Mouse (Mus musculus) intestine, embryonic 16.5 days (tissue): ENCODE results near the gene Olfr153. TPM values are rescaled to one million over a fixed set of nuclear protein-coding genes. Genes with fewer than 3 reads are reported as not detected.
"Not testable (repeated sequence)": the region's sequence is repeated elsewhere in the genome, so short reads cannot be mapped to it uniquely, and the experiment has no call there.

Experiments
- ATAC-seq: fragments of 200-750 bp; cut with Nextera tagmentation; 2 replicates; pipeline ENCODE4 v1.8.0; 2017; ENCODE audit warnings: moderate TSS enrichment, moderate library complexity
- H3K27ac ChIP-seq: fragments of 300-500 bp; sonication (generic); 2 replicates; pipeline ENCODE4 v1.5.1; 2014; ENCODE audit warnings: mild to moderate bottlenecking, low read length
- H3K27me3 ChIP-seq: fragments of 300-500 bp; sonication (generic); replicated peaks from 2 replicates; pipeline ENCODE4 v1.6.1; 2014; ENCODE audit warnings: low read length, control low read depth, mixed read lengths; ENCODE audit not compliant: control insufficient read depth, insufficient read depth
- H3K36me3 ChIP-seq: fragments of 300-500 bp; sonication (generic); 2 replicates; pipeline ENCODE4 v1.6.1; 2014; ENCODE audit warnings: low read length, control low read depth; ENCODE audit not compliant: control insufficient read depth, insufficient read depth
- H3K4me1 ChIP-seq: fragments of 300-500 bp; sonication (generic); 2 replicates; pipeline ENCODE4 v1.6.1; 2014; ENCODE audit warnings: low read length, control low read depth, mixed read lengths; ENCODE audit not compliant: control insufficient read depth, insufficient read depth
- H3K4me2 ChIP-seq: fragments of 300-500 bp; sonication (generic); 2 replicates; pipeline ENCODE4 v1.6.1; 2014; ENCODE audit warnings: low read depth, low read length, control low read depth
- H3K4me3 ChIP-seq: fragments of 300-500 bp; sonication (generic); 2 replicates; pipeline ENCODE4 v1.5.1; 2014; ENCODE audit warnings: mild to moderate bottlenecking, low read length
- H3K9ac ChIP-seq: fragments of 300-500 bp; sonication (generic); 2 replicates; pipeline ENCODE4 v1.6.1; 2014; ENCODE audit warnings: low read depth, low read length
- H3K9me3 ChIP-seq: fragments of 300-500 bp; sonication (generic); 2 replicates; pipeline ENCODE4 v1.6.1; 2016; ENCODE audit warnings: low read length, control low read depth; ENCODE audit not compliant: control insufficient read depth
- WGBS: fragments of 180-500 bp; shearing (Covaris S2); extraction: QIAGEN DNeasy Blood & Tissue Kit; methylation state at CpG from one replicate; pipeline ENCODE4 v1.1.7; 2014; 5-methylcytosine and 5-hydroxymethylcytosine counted together
- polyA plus RNA-seq: library from polyadenylated mRNA; unstranded; fragments of >200 nt; fragmentation: Nextera tagmentation; extraction: Ambion mirVana; gene quantifications from 2 replicates; pipeline ENCODE4 v1.2.1, GENCODE M21; 2015

The Olfr153 gene
- polyA plus RNA-seq, 1 experiment from 2014 or later: not detected

GRCm38 (mm10) chr2:87534826-87535225 lies 3.2 kb downstream of the Olfr153 start:
- Histone ChIP-seq H3K9me3 (no peaks in the 10 kb centered on the region), H3K4me1 (no peaks in the 10 kb centered on the region), H3K27me3 (no peaks in the 10 kb centered on the region), H3K27ac (no peak overlapping the region), H3K4me3 (no peak overlapping the region), H3K4me2 (no peak overlapping the region), H3K36me3 (no peaks in the 10 kb centered on the region), H3K9ac (no peak overlapping the region)
- ATAC-seq: no peak
- 65% methylated on average over 2 of the region's 2 CpGs for WGBS

GRCm38 (mm10) chr2:87545442-87545841 lies 13.8 kb downstream of the Olfr153 start, which contains the start of gene Olfr1128:
Gene Olfr1128 (minus strand): TSS chr2:87545542.
- no peaks in the 10 kb centered on the region for H3K36me3 ChIP-seq
- 90% methylated on average over 1 of the region's 1 CpGs for WGBS

GRCm38 (mm10) chr2:87573602-87574001 lies 42.0 kb downstream of the Olfr153 start, which contains the start of gene Olfr1129:
Gene Olfr1129 (plus strand): TSS chr2:87573902.
- WGBS: 70% methylated on average over 1 of the region's 1 CpGs
- H3K9me3 ChIP-seq, H3K4me1 ChIP-seq, H3K4me3 ChIP-seq, H3K27me3 ChIP-seq, H3K9ac ChIP-seq, ATAC-seq, H3K36me3 ChIP-seq, H3K27ac ChIP-seq, H3K4me2 ChIP-seq: not testable (repeated sequence)

More at GRCm38 (mm10) chr2:87545442-87545841, 13.8 kb downstream of the Olfr153 start, which contains the start of gene Olfr1128:
- H3K4me2 ChIP-seq: no peak within 1 kb of the TSS
- no peaks in the 10 kb centered on the region for H3K27me3 ChIP-seq
- H3K4me3 ChIP-seq: no peak within 1 kb of the TSS
- no peaks in the 10 kb centered on the region for H3K9me3 ChIP-seq
- H3K4me1 ChIP-seq: no peaks in the 10 kb centered on the region
- ATAC-seq: no peak
- H3K27ac ChIP-seq: no peak within 1 kb of the TSS
- H3K9ac ChIP-seq: no peak within 1 kb of the TSS

Other genes with a start within 250 kb of the Olfr153 start
- gene Olfr1118, start 224.2 kb upstream of the Olfr153 start, polyA plus RNA-seq: not detected in 2 replicates
- gene Olfr1120, start 177.0 kb upstream of the Olfr153 start, polyA plus RNA-seq: not detected in 2 replicates
- gene Olfr1121, start 161.9 kb upstream of the Olfr153 start, polyA plus RNA-seq: not detected in 2 replicates
- not detected in 2 replicates for gene Olfr1122, start 145.9 kb upstream of the Olfr153 start, polyA plus RNA-seq
- gene Olfr1123, start 115.2 kb upstream of the Olfr153 start, polyA plus RNA-seq: not detected in 2 replicates
- not detected in 2 replicates for gene Olfr1124, start 101.5 kb upstream of the Olfr153 start, polyA plus RNA-seq
- gene Olfr1126, start 77.8 kb upstream of the Olfr153 start, polyA plus RNA-seq: not detected in 2 replicates
- not detected in 2 replicates for gene Pramel7, start 34.7 kb upstream of the Olfr153 start, polyA plus RNA-seq
- gene Pramel6, start 25.2 kb upstream of the Olfr153 start, polyA plus RNA-seq: not detected in 2 replicates
- gene Olfr1128, start 13.7 kb downstream of the Olfr153 start, polyA plus RNA-seq: not detected in 2 replicates
- not detected in 2 replicates for gene Olfr1129, start 42.1 kb downstream of the Olfr153 start, polyA plus RNA-seq
- gene Olfr1130, start 74.4 kb downstream of the Olfr153 start, polyA plus RNA-seq: not detected in 2 replicates
- gene Olfr1131, start 95.3 kb downstream of the Olfr153 start, polyA plus RNA-seq: not detected in 2 replicates
- not detected in 2 replicates for gene Olfr1132, start 105.7 kb downstream of the Olfr153 start, polyA plus RNA-seq
- not detected in 2 replicates for gene Olfr1133, start 115.6 kb downstream of the Olfr153 start, polyA plus RNA-seq
- gene Olfr1134, start 126.7 kb downstream of the Olfr153 start, polyA plus RNA-seq: not detected in 2 replicates
- gene Olfr1135, start 141.9 kb downstream of the Olfr153 start, polyA plus RNA-seq: not detected in 2 replicates
- not detected in 2 replicates for gene Olfr1136, start 162.2 kb downstream of the Olfr153 start, polyA plus RNA-seq
- gene Olfr1137, start 181.4 kb downstream of the Olfr153 start, polyA plus RNA-seq: not detected in 2 replicates
- gene Olfr1138, start 208.2 kb downstream of the Olfr153 start, polyA plus RNA-seq: not detected in 2 replicates
- not detected in 2 replicates for gene Olfr1140, start 212.0 kb downstream of the Olfr153 start, polyA plus RNA-seq
- not detected in 2 replicates for gene Olfr1141, start 222.2 kb downstream of the Olfr153 start, polyA plus RNA-seq
- not detected in 2 replicates for gene Olfr152, start 247.7 kb downstream of the Olfr153 start, polyA plus RNA-seq